Mouse (Mus musculus) left cerebral cortex, adult 9 months (tissue): Measurements from ENCODE around the gene Tcstv1.
"Not testable (repeated sequence)": the region's sequence is repeated elsewhere in the genome, so short reads cannot be mapped to it uniquely, and the experiment has no call there.

Source experiments
- DNase-seq, 2 experiments: peaks; one replicate each; pipeline ENCODE4 v3.0.0; 2022; ENCODE audit warnings: low spot score in 2 of 2

The Tcstv1 gene

GRCm38 (mm10) chr13:119894685-119895084, at the start of gene Tcstv1:
Gene Tcstv1 (minus strand): TSS chr13:119894785.
- not testable (repeated sequence) for DNase-seq

- DNase-seq = not testable (repeated sequence)
Observed at GRCm38 (mm10) chr13:119929172-119929571, 34.6 kb upstream of the Tcstv1 start, which contains the start of gene Gm21761. Gene Gm21761 (minus strand): TSS chr13:119929272.

- not testable (repeated sequence) for DNase-seq
Observed at GRCm38 (mm10) chr13:119924597-119925340, 30.2 kb upstream of the Tcstv1 start.

GRCm38 (mm10) chr13:119916966-119917722, 22.6 kb upstream of the Tcstv1 start:
- not testable (repeated sequence) for DNase-seq

GRCm38 (mm10) chr13:119916449-119916848, 21.9 kb upstream of the Tcstv1 start:
- not testable (repeated sequence) for DNase-seq

- DNase-seq = not testable (repeated sequence)
Observed at GRCm38 (mm10) chr13:119898549-119898948, 4.0 kb upstream of the Tcstv1 start.

- not testable (repeated sequence) for DNase-seq
Observed at GRCm38 (mm10) chr13:119886896-119887295, 7.7 kb downstream of the Tcstv1 start.

GRCm38 (mm10) chr13:119864395-119864999, 30.1 kb downstream of the Tcstv1 start:
- DNase-seq = not testable (repeated sequence)

GRCm38 (mm10) chr13:119862399-119862798, 32.2 kb downstream of the Tcstv1 start:
- DNase-seq = not testable (repeated sequence)
